9 mouse cellular contexts compared by ENCODE assay signal in the genomic region with DNA sequence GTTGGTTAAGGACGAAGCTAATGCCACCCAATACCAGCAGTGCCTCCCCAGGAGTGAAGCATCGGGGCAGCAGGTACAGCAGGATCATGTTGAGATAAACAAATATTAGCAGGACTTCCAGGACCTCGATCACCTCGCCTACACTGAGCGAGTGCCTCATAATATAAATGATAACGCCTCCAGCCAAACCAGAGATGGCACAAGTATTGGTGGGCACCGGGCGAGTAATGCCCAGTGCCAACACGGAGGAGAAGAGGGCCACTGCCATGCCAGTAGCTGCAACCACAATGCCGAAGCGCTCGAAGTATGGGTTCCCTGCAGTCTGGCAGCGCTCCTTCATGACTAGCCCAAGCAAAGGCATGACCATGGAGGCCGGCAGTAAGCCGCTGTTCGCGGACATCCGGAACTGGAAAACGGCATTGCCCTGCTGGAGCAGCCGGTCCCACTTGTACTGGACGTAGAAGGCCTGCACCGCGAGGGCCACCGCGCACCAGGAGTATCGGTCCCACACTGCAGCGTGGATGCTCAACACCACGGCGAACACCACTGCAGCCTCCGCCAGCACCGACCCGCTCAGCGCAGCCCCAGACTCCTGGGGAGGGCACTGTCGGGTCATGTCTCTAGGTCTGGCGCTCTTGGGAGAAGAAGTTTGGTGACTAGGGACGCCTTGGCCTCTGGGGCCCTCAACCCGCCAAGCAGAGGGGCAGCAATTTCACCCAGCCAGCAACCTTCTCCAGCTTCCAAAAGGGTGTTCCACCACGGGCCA. TPM values are rescaled to one million over a fixed set of nuclear protein-coding genes. Genes with fewer than 3 reads are reported as not detected.
DNase-seq lines count a peak whose midpoint lies in the region; ATAC-seq and TF ChIP-seq lines count a peak whose summit lies in the region.
"Had no signal": no experiment of that assay in that cellular context is flagged by ENCODE, and none has a peak within 500 bp of the region (broad histone marks: within the 10 kb centered on the region; RNA-seq: fewer than 3 reads in every experiment).

No protein-coding gene starts in this region.

- peak; percentile 43 for DNase-seq in cerebellum, adult 9-11 months
- no peak for DNase-seq in cerebellum, adult 8-10 months
- peak; percentile 18 for DNase-seq in thymus, postnatal 25 days
- no peak for DNase-seq in thymus, postnatal 4 days
- DNase-seq in urinary bladder, postnatal 10 days (ENCODE audit: low spot score): no peak

- TF ChIP-seq CTCF in testis, adult 2 months (IDR thresholded peaks at IDR 0.05; ENCODE audit: control insufficient read depth, insufficient read depth, insufficient replicate concordance, low read depth, low read length): no peak

- no peaks in the 10 kb centered on the region for H3K27me3 ChIP-seq in liver, embryonic 16.5 days (ENCODE audit: control insufficient read depth, insufficient read depth, low read depth, low read length)
- no peaks in the 10 kb centered on the region for H3K27me3 ChIP-seq in testis, adult 2 months (ENCODE audit: control insufficient read depth, insufficient read depth, low read length)

- ATAC-seq in hematopoietic stem cell, adult 5-6 weeks (replicated peaks in 1 of 2; ENCODE audit: insufficient read depth in 1 of 2, low FRiP score in 2 of 2, low TSS enrichment in 1 of 2, low read depth in 1 of 2, poor library complexity in 2 of 2, severe bottlenecking in 2 of 2): peak; percentile 19 to 32; a peak in 2 of 4 replicates
- peak; percentile 52 for ATAC-seq in liver, embryonic 16.5 days (ENCODE audit: low read depth)

- H3K36me3 ChIP-seq in liver, embryonic 16.5 days (ENCODE audit: control insufficient read depth, insufficient read depth): no peaks in the 10 kb centered on the region
- H3K36me3 ChIP-seq in testis, adult 2 months (ENCODE audit: control insufficient read depth, insufficient read depth, low read length): no peaks in the 10 kb centered on the region

- H3K27ac ChIP-seq in liver, embryonic 16.5 days (ENCODE audit: low read length): peak overlapping the region; percentile 48; the same call in 1 of the 2 replicates
- H3K27ac ChIP-seq in testis, adult 2 months (ENCODE audit: control insufficient read depth, insufficient read depth, low read depth, low read length): peak overlapping the region; percentile 70

- peaks cover 22% of the 10 kb centered on the region for H3K4me1 ChIP-seq in liver, embryonic 16.5 days (ENCODE audit: control insufficient read depth, low read depth, low read length)
- H3K4me1 ChIP-seq in testis, adult 2 months (ENCODE audit: control insufficient read depth, insufficient read depth, low read length): peaks cover 13% of the 10 kb centered on the region

- no peak for TF ChIP-seq POLR2A in testis, adult 2 months (IDR thresholded peaks at IDR 0.05; ENCODE audit: control insufficient read depth, low read depth, low read length)

- 5% methylated on average over 38 of the region's 38 CpGs for WGBS in liver, embryonic 16.5 days (ENCODE audit: insufficient replicate concordance)

- H3K4me3 ChIP-seq in liver, embryonic 16.5 days (ENCODE audit: low read depth, low read length): peak overlapping the region; percentile 92
- H3K4me3 ChIP-seq in testis, adult 2 months (ENCODE audit: control insufficient read depth, low read depth, low read length): peak overlapping the region; percentile 97

- peak overlapping the region; percentile 88 for H3K9ac ChIP-seq in liver, embryonic 16.5 days (ENCODE audit: low read depth, low read length)

- H3K9me3 ChIP-seq in liver, embryonic 16.5 days (replicated peaks; ENCODE audit: control insufficient read depth, low read length): no peaks in the 10 kb centered on the region

- peak overlapping the region; percentile 96 for H3K4me2 ChIP-seq in liver, embryonic 16.5 days (ENCODE audit: low read depth, low read length)

RNA-seq across cellular contexts. Expression of gene Dolk, which starts 0.5 kb away (rescaled TPM):
- 8.8 and 9.9 TPM in 2 replicates for total RNA-seq in hematopoietic stem cell, adult 5-6 weeks (2017)
- 11.7 and 12.4 TPM in 2 replicates for polyA plus RNA-seq in liver, embryonic 16.5 days (2015; fragmentation: Nextera tagmentation; extraction: Ambion mirVana)
- polyA plus RNA-seq in testis, adult 2 months (2012; rRNA removed): 6.2 and 6.6 TPM in 2 replicates

RNA-seq across cellular contexts. Expression of gene Nup188, which starts 0.6 kb away (rescaled TPM):
- 18.9 and 25.4 TPM in 2 replicates for total RNA-seq in hematopoietic stem cell, adult 5-6 weeks (2017)
- 11.9 and 16.1 TPM in 2 replicates for polyA plus RNA-seq in liver, embryonic 16.5 days (2015; fragmentation: Nextera tagmentation; extraction: Ambion mirVana)
- 125 and 135 TPM in 2 replicates for polyA plus RNA-seq in testis, adult 2 months (2012; rRNA removed)

RNA-seq across cellular contexts. Expression of gene Gm28038, which starts 4.8 kb away (rescaled TPM):
- total RNA-seq in hematopoietic stem cell, adult 5-6 weeks (2017): not detected in 2 replicates
- not detected in 2 replicates for polyA plus RNA-seq in liver, embryonic 16.5 days (2015; fragmentation: Nextera tagmentation; extraction: Ambion mirVana)
- not detected in 2 replicates for polyA plus RNA-seq in testis, adult 2 months (2012; rRNA removed)
- total RNA-seq: gastrocnemius, postnatal 4 days had no signal

RNA-seq across cellular contexts. Expression of gene Phyhd1, which starts 19.6 kb away (rescaled TPM):
- 1.2 and 2.1 TPM in 2 replicates for total RNA-seq in hematopoietic stem cell, adult 5-6 weeks (2017)
- 14.4 and 16.0 TPM in 2 replicates for polyA plus RNA-seq in liver, embryonic 16.5 days (2015; fragmentation: Nextera tagmentation; extraction: Ambion mirVana)
- polyA plus RNA-seq in testis, adult 2 months (2012; rRNA removed): 1.8 and 3.0 TPM in 2 replicates

RNA-seq across cellular contexts. Expression of gene Gm28035, which starts 45.2 kb away (rescaled TPM):
- total RNA-seq in hematopoietic stem cell, adult 5-6 weeks (2017): 1.4 TPM in 1 of 2 replicates, not detected in the other
- 0.14 and 0.15 TPM in 2 replicates for polyA plus RNA-seq in liver, embryonic 16.5 days (2015; fragmentation: Nextera tagmentation; extraction: Ambion mirVana)
- polyA plus RNA-seq in testis, adult 2 months (2012; rRNA removed): 0.76 and 0.98 TPM in 2 replicates

Comparison
In these comparisons a context has a peak if more than half of its experiments do, and no peak if none do; other contexts are left out.
1. DNase-seq: peak in cerebellum, adult 9-11 months (single experiment) and thymus, postnatal 25 days (single experiment); none in cerebellum, adult 8-10 months (single experiment), thymus, postnatal 4 days (single experiment) and urinary bladder, postnatal 10 days (single experiment).